Mouse (Mus musculus) forebrain, embryonic 10.5 days (tissue): Measurements from ENCODE around the gene Pon2. TPM values are rescaled to one million over a fixed set of nuclear protein-coding genes. Genes with fewer than 3 reads are reported as not detected.
"Not testable (repeated sequence)": the region's sequence is repeated elsewhere in the genome, so short reads cannot be mapped to it uniquely, and the experiment has no call there.

ENCODE experiments used
- DNase-seq: peaks from one replicate; pipeline ENCODE4 v3.0.0-alpha.2; 2017; ENCODE audit warnings: low spot score; ENCODE audit errors: extremely low spot score
- H3K27ac ChIP-seq: fragments of 300-500 bp; sonication (generic); 2 replicates; pipeline ENCODE4 v1.5.1; 2016; ENCODE audit warnings: mild to moderate bottlenecking
- H3K27me3 ChIP-seq: fragments of 300-500 bp; sonication (generic); 2 replicates; pipeline ENCODE4 v1.6.1; 2016; ENCODE audit warnings: mild to moderate bottlenecking; ENCODE audit not compliant: poor library complexity, severe bottlenecking
- H3K36me3 ChIP-seq: fragments of 300-500 bp; sonication (generic); replicated peaks from 2 replicates; pipeline ENCODE4 v1.6.1; 2016; ENCODE audit warnings: mild to moderate bottlenecking, moderate library complexity
- H3K4me1 ChIP-seq: fragments of 300-500 bp; sonication (generic); 2 replicates; pipeline ENCODE4 v1.6.1; 2016
- H3K4me3 ChIP-seq: fragments of 300-500 bp; sonication (generic); 2 replicates; pipeline ENCODE4 v1.5.1; 2016; ENCODE audit warnings: mild to moderate bottlenecking, moderate library complexity
- H3K9me3 ChIP-seq: fragments of 300-500 bp; sonication (generic); 2 replicates; pipeline ENCODE4 v1.6.1; 2016; ENCODE audit warnings: mild to moderate bottlenecking, moderate library complexity
- whole genome bisulfite sequencing: fragments of 180-500 bp; shearing (Covaris S2); methylation state at CpG from one replicate; pipeline ENCODE4 v1.1.7; 2016; 5-methylcytosine and 5-hydroxymethylcytosine counted together
- polyA plus RNA-seq: library from polyadenylated mRNA; unstranded; fragments of >200 nt; fragmentation: Nextera tagmentation; extraction: Ambion mirVana; gene quantifications from 2 replicates; pipeline ENCODE4 v1.2.1, GENCODE M21; 2016

Pon2 gene
- polyA plus RNA-seq, 1 experiment from 2014 or later = 33.3 TPM

DNA sequence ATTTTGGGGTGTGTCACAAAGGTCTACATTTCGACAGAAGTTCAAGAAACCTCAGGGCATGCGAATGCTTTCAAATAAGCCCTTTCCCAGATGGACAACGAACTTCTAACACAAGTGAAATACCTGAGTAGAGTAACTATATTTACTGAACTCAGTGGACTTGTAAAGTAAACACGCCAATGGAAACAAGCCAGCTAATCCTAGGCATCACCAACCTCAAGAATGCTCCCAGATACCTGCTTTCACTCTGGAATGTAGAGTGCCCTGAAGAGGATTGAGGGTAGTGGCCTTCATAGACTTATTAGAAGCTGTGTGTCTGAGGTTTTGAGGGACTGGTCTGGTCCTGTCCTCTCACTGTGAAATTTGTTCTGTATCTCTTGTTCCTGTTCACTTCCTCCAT is 60.7 kb downstream of the Pon2 start:
- 92% methylated on average over 4 of the region's 4 CpGs for whole genome bisulfite sequencing
- no peak for DNase-seq
- no peaks in the 10 kb centered on the region for H3K36me3 ChIP-seq
- H3K4me1 ChIP-seq = peaks cover 10% of the 10 kb centered on the region; the same call in 1 of the 2 replicates
- H3K4me3 ChIP-seq = no peak overlapping the region
- no peaks in the 10 kb centered on the region for H3K9me3 ChIP-seq
- no peak overlapping the region for H3K27ac ChIP-seq
- H3K27me3 ChIP-seq = no peaks in the 10 kb centered on the region

DNA sequence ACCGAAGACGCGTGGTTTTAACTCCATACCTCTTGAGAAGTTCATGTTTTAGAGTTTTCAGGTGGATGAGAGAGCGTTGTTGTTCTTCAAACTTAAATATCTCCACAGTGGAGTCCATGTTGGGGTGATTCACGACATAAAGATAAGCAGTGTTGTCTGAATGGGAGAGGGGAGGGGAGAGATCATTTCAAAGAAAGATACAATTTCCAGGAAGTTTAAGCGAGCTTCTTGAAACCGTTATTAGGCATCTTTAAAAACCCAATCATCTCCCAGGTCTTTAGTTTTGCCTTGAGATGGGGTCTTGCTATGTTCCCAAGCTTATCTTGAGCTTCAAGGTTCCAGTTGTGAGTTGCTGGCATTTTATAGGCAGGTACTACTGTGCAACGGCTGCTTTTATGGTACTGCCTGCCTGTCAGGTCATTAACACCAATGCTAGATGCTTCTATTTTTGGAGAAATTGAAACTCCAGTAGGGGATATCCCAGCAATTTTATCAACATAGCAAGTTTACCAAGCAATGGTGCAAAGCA is 61.3 kb downstream of the Pon2 start:
- Histone ChIP-seq H3K9me3 (no peaks in the 10 kb centered on the region), H3K4me3 (no peak overlapping the region), H3K36me3 (no peaks in the 10 kb centered on the region), H3K27me3 (no peaks in the 10 kb centered on the region), H3K4me1 (peaks cover 10% of the 10 kb centered on the region; the same call in 1 of the 2 replicates), H3K27ac (no peak overlapping the region)
- DNase-seq = no peak
- whole genome bisulfite sequencing = 80% methylated on average over 8 of the region's 8 CpGs

DNA sequence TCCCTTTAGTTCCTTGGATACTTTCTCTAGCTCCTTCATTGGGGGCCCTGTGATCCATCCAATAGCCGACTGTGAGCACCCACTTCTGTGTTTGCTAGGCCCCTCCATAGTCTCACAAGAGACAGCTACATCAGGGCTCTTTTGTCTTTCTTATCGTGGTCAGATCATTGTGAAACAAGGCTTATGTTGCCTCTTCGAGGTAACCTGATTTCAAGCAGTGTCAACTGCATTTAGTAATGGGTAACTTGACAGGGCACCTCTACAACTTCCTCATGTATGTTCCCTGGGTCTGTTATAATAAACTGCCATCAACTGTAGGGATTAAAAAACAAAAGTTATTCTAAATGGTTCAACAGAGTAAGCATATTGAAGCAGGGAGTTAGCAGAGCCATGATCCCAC is 63.7 kb downstream of the Pon2 start:
- no peak overlapping the region for H3K4me3 ChIP-seq
- no peaks in the 10 kb centered on the region for H3K27me3 ChIP-seq
- H3K27ac ChIP-seq = no peak overlapping the region
- no peaks in the 10 kb centered on the region for H3K36me3 ChIP-seq
- no peaks in the 10 kb centered on the region for H3K9me3 ChIP-seq
- DNase-seq = no peak
- peaks cover 10% of the 10 kb centered on the region; the same call in 1 of the 2 replicates for H3K4me1 ChIP-seq
- 89% methylated on average over 3 of the region's 3 CpGs for WGBS

DNA sequence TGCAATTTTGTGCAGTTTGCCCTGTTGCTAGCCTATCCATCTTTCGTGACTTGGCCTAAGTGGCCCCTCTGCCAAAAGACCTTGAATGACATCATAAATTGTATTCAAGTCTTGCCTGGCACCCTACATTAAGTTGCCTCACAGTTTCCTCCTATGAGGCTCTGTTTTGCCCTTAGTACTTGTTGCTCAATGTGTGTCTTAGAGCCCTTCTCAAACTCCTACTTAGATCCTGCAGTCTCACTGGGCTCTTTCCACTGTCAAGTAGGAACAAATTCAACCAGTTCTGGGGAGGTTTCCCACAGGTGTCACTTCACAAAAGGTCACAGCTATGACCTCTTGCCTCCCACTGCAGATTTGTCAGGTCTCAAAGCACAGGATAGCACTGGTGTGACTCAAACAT is 64.4 kb downstream of the Pon2 start:
- Histone ChIP-seq H3K4me3 (no peak overlapping the region), H3K27me3 (no peaks in the 10 kb centered on the region), H3K9me3 (no peaks in the 10 kb centered on the region), H3K36me3 (no peaks in the 10 kb centered on the region), H3K27ac (no peak overlapping the region), H3K4me1 (peaks cover 10% of the 10 kb centered on the region; the same call in 1 of the 2 replicates)
- no peak for DNase-seq
- WGBS = 95% methylated on average over 1 of the region's 1 CpGs

DNA sequence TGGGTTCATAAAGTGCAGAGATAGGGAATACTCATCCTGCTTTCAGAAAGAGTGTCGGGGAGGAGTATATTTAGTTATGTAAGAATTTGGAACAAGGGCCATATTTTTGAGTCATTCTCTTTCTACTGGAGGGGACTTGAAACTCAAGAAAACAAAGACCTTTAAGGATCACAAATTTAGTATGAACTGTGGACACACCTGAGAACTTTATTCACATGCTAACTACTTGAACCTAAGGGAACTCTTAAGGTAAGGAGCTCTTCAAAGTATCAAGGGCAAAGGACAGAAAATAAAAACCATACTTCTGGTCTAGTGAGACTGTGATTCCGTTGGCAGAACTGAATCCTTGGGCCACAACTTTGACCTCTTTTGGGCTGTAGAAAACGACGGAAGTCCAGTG is 66.2 kb downstream of the Pon2 start:
- no peak for DNase-seq
- Histone ChIP-seq H3K4me3 (no peak overlapping the region), H3K36me3 (no peaks in the 10 kb centered on the region), H3K9me3 (no peaks in the 10 kb centered on the region), H3K4me1 (peaks cover 8% of the 10 kb centered on the region; the same call in 1 of the 2 replicates), H3K27ac (no peak overlapping the region), H3K27me3 (no peaks in the 10 kb centered on the region)
- WGBS = 89% methylated on average over 4 of the region's 4 CpGs

DNA sequence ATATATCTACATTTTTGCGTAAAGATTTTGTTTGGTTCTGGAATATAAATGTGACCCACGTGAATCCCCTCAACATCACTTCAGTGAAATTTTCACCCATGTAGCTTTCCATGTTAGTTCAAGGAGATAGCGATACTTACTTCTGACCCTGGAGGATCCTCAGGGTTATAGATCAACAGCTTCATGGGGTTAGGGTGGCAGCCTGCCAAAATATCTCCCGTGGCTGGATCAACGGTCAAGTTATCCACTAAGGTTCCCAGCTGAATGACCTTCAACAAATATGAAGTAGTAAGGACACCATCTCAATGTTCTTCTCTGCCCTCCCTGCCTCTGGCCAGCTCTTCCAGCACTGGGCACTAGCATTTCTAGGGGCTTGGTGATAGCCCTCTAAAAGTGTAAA is 68.0 kb downstream of the Pon2 start:
- Histone ChIP-seq H3K4me1 (no peaks in the 10 kb centered on the region), H3K27me3 (no peaks in the 10 kb centered on the region), H3K27ac (no peak overlapping the region), H3K36me3 (no peaks in the 10 kb centered on the region), H3K4me3 (no peak overlapping the region), H3K9me3 (no peaks in the 10 kb centered on the region)
- no peak for DNase-seq
- WGBS = 93% methylated on average over 5 of the region's 5 CpGs

DNA sequence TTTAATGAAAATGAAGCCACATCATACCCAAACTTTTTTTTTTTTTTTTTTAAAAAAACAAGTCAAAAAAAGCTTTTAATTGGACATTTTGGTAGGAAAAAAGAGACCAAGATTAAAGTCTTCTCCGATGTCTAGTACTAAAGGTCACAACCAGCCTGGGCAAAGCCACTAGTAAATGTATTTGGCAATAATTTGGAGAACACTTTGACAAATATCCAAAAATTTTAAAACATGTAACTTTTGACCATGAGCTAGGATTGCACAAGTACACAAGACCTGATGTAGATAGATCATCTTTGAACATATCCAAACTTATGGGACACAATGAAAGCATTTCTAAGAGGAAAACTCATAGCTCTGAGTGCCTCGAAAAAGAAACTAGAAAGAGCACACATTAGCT is 74.7 kb downstream of the Pon2 start:
- H3K27me3 ChIP-seq, DNase-seq, H3K36me3 ChIP-seq, H3K4me1 ChIP-seq, H3K27ac ChIP-seq, H3K4me3 ChIP-seq, H3K9me3 ChIP-seq: not testable (repeated sequence)
- 84% methylated on average over 2 of the region's 2 CpGs for WGBS

DNA sequence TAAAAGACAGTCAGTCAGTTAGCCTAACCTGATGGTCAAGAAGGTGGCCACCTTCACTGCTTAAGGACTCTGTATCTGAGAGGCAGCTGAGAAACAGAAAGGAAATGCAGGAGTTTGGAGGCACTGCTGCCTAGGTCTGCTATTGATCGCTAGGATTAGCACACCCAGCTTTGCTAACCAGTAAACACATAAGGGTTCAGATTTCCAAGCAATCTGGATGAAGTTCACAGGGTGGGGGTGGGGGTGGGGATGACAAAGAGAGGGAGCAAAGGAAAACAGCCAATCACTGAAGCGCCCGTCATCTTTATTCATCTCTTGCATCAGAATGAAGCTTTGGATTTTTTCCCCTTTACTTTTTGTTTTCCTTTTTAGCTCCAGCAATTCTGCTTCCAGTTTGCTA is 76.2 kb downstream of the Pon2 start:
- H3K27ac ChIP-seq = no peak overlapping the region
- H3K4me3 ChIP-seq = no peak overlapping the region
- 69% methylated on average over 3 of the region's 3 CpGs for WGBS
- H3K36me3 ChIP-seq = no peaks in the 10 kb centered on the region
- no peaks in the 10 kb centered on the region for H3K27me3 ChIP-seq
- H3K4me1 ChIP-seq = peaks cover 4% of the 10 kb centered on the region; the same call in 1 of the 2 replicates
- no peak for DNase-seq
- no peaks in the 10 kb centered on the region for H3K9me3 ChIP-seq

DNA sequence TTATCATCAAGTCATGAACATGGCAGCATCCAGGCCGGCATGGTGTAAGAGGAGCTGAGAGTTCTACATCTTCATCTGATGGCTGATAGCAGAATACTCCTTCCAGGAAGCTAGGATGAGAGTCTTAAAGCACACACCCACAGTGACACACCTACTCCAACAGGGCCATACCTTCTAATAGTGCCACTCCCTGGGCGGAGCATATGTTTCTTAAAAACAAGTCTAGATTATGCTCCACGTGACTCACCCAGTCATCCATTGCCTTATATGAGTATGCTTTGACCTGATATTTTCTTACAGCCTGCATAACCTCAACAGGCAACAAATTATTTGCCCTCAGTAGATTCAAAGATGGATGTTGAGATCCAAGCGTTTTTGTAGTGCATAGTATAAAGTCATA is 80.1 kb downstream of the Pon2 start:
- no peaks in the 10 kb centered on the region for H3K27me3 ChIP-seq
- no peak for DNase-seq
- H3K36me3 ChIP-seq = no peaks in the 10 kb centered on the region
- no peak overlapping the region for H3K4me3 ChIP-seq
- WGBS = 94% methylated on average over 4 of the region's 4 CpGs
- H3K4me1 ChIP-seq = peaks cover 4% of the 10 kb centered on the region; the same call in 1 of the 2 replicates
- peaks cover 3% of the 10 kb centered on the region; the same call in 1 of the 2 replicates for H3K9me3 ChIP-seq
- no peak overlapping the region for H3K27ac ChIP-seq

Other genes with a start within 250 kb of the Pon2 start
- 0.21 and 0.34 TPM in 2 replicates for gene Pon1, start 104.5 kb downstream of the Pon2 start, polyA plus RNA-seq
- gene Pon3, start 42.2 kb downstream of the Pon2 start, polyA plus RNA-seq = 4.5 TPM in 2 replicates
- 23.0 and 25.3 TPM in 2 replicates for gene Asb4, start 84.9 kb upstream of the Pon2 start, polyA plus RNA-seq
- gene Pdk4, start 197.9 kb upstream of the Pon2 start, polyA plus RNA-seq = 0.63 TPM in 2 replicates